Mouse (Mus musculus) 416B (cell line): ENCODE measurements around the gene Nacad.

Source experiments
- DNase-seq: peaks from one replicate; pipeline ENCODE4 v3.0.0; 2011; ENCODE audit warnings: low read depth

Nacad gene

GRCm38 (mm10) chr11:6580065-6580750 lies 25.6 kb downstream of the Nacad start:
- no peak for DNase-seq

GRCm38 (mm10) chr11:6579361-6579760 lies 26.5 kb downstream of the Nacad start:
- DNase-seq, result no peak

GRCm38 (mm10) chr11:6576151-6576550 lies 29.7 kb downstream of the Nacad start:
- no peak for DNase-seq

- no peak for DNase-seq
Measured at GRCm38 (mm10) chr11:6569410-6569777, 36.5 kb downstream of the Nacad start.

- DNase-seq, result peak; percentile 41
Measured at GRCm38 (mm10) chr11:6568584-6569409, 37.1 kb downstream of the Nacad start.

- DNase-seq, result no peak
Measured at GRCm38 (mm10) chr11:6567951-6568350, 37.9 kb downstream of the Nacad start.

- DNase-seq, result peak; percentile 62
Measured at GRCm38 (mm10) chr11:6566496-6566895, 39.4 kb downstream of the Nacad start.

- no peak for DNase-seq
Measured at GRCm38 (mm10) chr11:6563201-6563600, 42.7 kb downstream of the Nacad start.

GRCm38 (mm10) chr11:6562359-6562758 lies 43.5 kb downstream of the Nacad start:
- DNase-seq, result no peak

GRCm38 (mm10) chr11:6561474-6561873 lies 44.4 kb downstream of the Nacad start:
- DNase-seq, result no peak

- peak; percentile 90 for DNase-seq
Measured at GRCm38 (mm10) chr11:6560655-6561360, 45.0 kb downstream of the Nacad start.

- DNase-seq, result peak; percentile 32
Measured at GRCm38 (mm10) chr11:6559996-6560395, 45.9 kb downstream of the Nacad start.

GRCm38 (mm10) chr11:6558234-6558633 lies 47.6 kb downstream of the Nacad start:
- DNase-seq, result peak; percentile 49

GRCm38 (mm10) chr11:6550201-6550600 lies 55.7 kb downstream of the Nacad start:
- no peak for DNase-seq

- DNase-seq, result no peak
Measured at GRCm38 (mm10) chr11:6549770-6550169, 56.1 kb downstream of the Nacad start.
